Mouse (Mus musculus) hindbrain, embryonic 11.5 days (tissue): ENCODE measurements at regions not wholly inside any gene's neighbourhood (a gene's known extent, or its start where the extent isn't known, plus 50 kb on each side); places are given as distances from the start of the nearest gene placed in this dataset.
A peak's percentile ranks its signal among the peaks of the same experiment; 100 is the strongest.

ENCODE experiments used
- ATAC-seq: fragments of 200-750 bp; cut with Nextera tagmentation; 2 replicates; pipeline ENCODE4 v1.8.0; 2017; ENCODE audit warnings: mild to moderate bottlenecking, moderate TSS enrichment, moderate library complexity; ENCODE audit not compliant: low FRiP score
- DNase-seq: peaks from one replicate; pipeline ENCODE4 v3.0.0-alpha.2; 2015; ENCODE audit warnings: low spot score
- H3K27ac ChIP-seq: fragments of 300-500 bp; sonication (generic); 2 replicates; pipeline ENCODE4 v1.5.1; 2014; ENCODE audit warnings: mild to moderate bottlenecking, low read depth, low read length
- H3K27me3 ChIP-seq: fragments of 300-500 bp; sonication (generic); 2 replicates; pipeline ENCODE4 v1.6.1; 2014; ENCODE audit warnings: mild to moderate bottlenecking, low read length, moderate library complexity, mixed read lengths; ENCODE audit not compliant: control insufficient read depth, insufficient read depth
- H3K36me3 ChIP-seq: fragments of 300-500 bp; sonication (generic); 2 replicates; pipeline ENCODE4 v1.6.1; 2014; ENCODE audit warnings: mild to moderate bottlenecking, low read length, moderate library complexity, mixed read lengths; ENCODE audit not compliant: control insufficient read depth, insufficient read depth
- H3K4me1 ChIP-seq: fragments of 300-500 bp; sonication (generic); replicated peaks from 2 replicates; pipeline ENCODE4 v1.6.1; 2014; ENCODE audit warnings: low read length, mixed read lengths; ENCODE audit not compliant: control insufficient read depth, insufficient read depth
- H3K4me2 ChIP-seq: fragments of 300-500 bp; sonication (generic); replicated peaks from 2 replicates; pipeline ENCODE4 v1.6.1; 2014; ENCODE audit warnings: mild to moderate bottlenecking, low read depth, low read length
- H3K4me3 ChIP-seq: fragments of 300-500 bp; sonication (generic); 2 replicates; pipeline ENCODE4 v1.5.1; 2014; ENCODE audit warnings: low read depth, low read length
- H3K9ac ChIP-seq: fragments of 300-500 bp; sonication (generic); 2 replicates; pipeline ENCODE4 v1.6.1; 2014; ENCODE audit warnings: low read depth, low read length
- H3K9me3 ChIP-seq: fragments of 300-500 bp; sonication (generic); 2 replicates; pipeline ENCODE4 v1.6.1; 2016; ENCODE audit warnings: low read length; ENCODE audit not compliant: control insufficient read depth
- WGBS: fragments of 180-500 bp; shearing (Covaris S2); extraction: QIAGEN DNeasy Blood & Tissue Kit; methylation state at CpG from one replicate; pipeline ENCODE4 v1.1.7; 2014; 5-methylcytosine and 5-hydroxymethylcytosine counted together

- ATAC-seq (peak; percentile 85), DNase-seq (peak; percentile 33)
- no peak overlapping the region for H3K9ac ChIP-seq
- no peak overlapping the region for H3K27ac ChIP-seq
- 44% methylated on average over 2 of the region's 2 CpGs for WGBS
- no peaks in the 10 kb centered on the region for H3K27me3 ChIP-seq
- no peak overlapping the region for H3K4me2 ChIP-seq
- no peaks in the 10 kb centered on the region for H3K36me3 ChIP-seq
- H3K9me3 ChIP-seq, result no peaks in the 10 kb centered on the region
- no peak overlapping the region for H3K4me3 ChIP-seq
- H3K4me1 ChIP-seq, result peaks cover 4% of the 10 kb centered on the region; the same call in 1 of the 2 replicates
Measured at GRCm38 (mm10) chr2:21292669-21293151, 74.6 kb upstream of the Gpr158 start.

- no peaks in the 10 kb centered on the region for H3K9me3 ChIP-seq
- no peaks in the 10 kb centered on the region for H3K27me3 ChIP-seq
- no peak for DNase-seq
- H3K4me3 ChIP-seq, result no peak overlapping the region
- no peak overlapping the region for H3K9ac ChIP-seq
- 76% methylated on average over 2 of the region's 2 CpGs for WGBS
- H3K27ac ChIP-seq, result no peak overlapping the region
- H3K36me3 ChIP-seq, result no peaks in the 10 kb centered on the region
- H3K4me1 ChIP-seq, result peaks cover 4% of the 10 kb centered on the region; the same call in 1 of the 2 replicates
- ATAC-seq, result no peak
- H3K4me2 ChIP-seq, result no peak overlapping the region
Measured at GRCm38 (mm10) chr2:21294002-21294401, 73.3 kb upstream of the Gpr158 start.

GRCm38 (mm10) chr2:21299681-21300080, 67.7 kb upstream of the Gpr158 start:
- H3K36me3 ChIP-seq, result no peaks in the 10 kb centered on the region
- no peak overlapping the region for H3K27ac ChIP-seq
- no peaks in the 10 kb centered on the region for H3K9me3 ChIP-seq
- ATAC-seq (no peak), DNase-seq (no peak)
- H3K4me3 ChIP-seq, result no peak overlapping the region
- H3K4me1 ChIP-seq, result no peaks in the 10 kb centered on the region
- no peaks in the 10 kb centered on the region for H3K27me3 ChIP-seq
- no peak overlapping the region for H3K4me2 ChIP-seq
- 91% methylated on average over 5 of the region's 5 CpGs for WGBS
- H3K9ac ChIP-seq, result no peak overlapping the region
